Mouse (Mus musculus) midbrain, embryonic 14.5 days (tissue): ENCODE data around the gene 1810010H24Rik. TPM values are rescaled to one million over a fixed set of nuclear protein-coding genes. Genes with fewer than 3 reads are reported as not detected.

ENCODE experiments used
- polyA plus RNA-seq: library from polyadenylated mRNA; unstranded; fragments of >200 nt; fragmentation: Nextera tagmentation; extraction: Ambion mirVana; gene quantifications from 2 replicates; pipeline ENCODE4 v1.2.1, GENCODE M21; 2014

Gene 1810010H24Rik
- polyA plus RNA-seq, 1 experiment from 2014 or later, result 9.6 TPM

Other genes with a start within 250 kb of the 1810010H24Rik start
- 9.4 and 9.5 TPM in 2 replicates for gene Polg2, start 246.1 kb upstream of the 1810010H24Rik start, polyA plus RNA-seq
- gene Ddx5, start 236.5 kb upstream of the 1810010H24Rik start, polyA plus RNA-seq, result 470 and 537 TPM in 2 replicates
- gene Cep95, start 236.4 kb upstream of the 1810010H24Rik start, polyA plus RNA-seq, result 13.9 and 14.4 TPM in 2 replicates
- gene Smurf2, start 105.0 kb upstream of the 1810010H24Rik start, polyA plus RNA-seq, result 17.5 and 24.0 TPM in 2 replicates
- gene Kpna2, start 26.1 kb upstream of the 1810010H24Rik start, polyA plus RNA-seq, result 127 and 206 TPM in 2 replicates
- 40.4 and 46.9 TPM in 2 replicates for gene Bptf, start 106.4 kb downstream of the 1810010H24Rik start, polyA plus RNA-seq
- gene Nol11, start 163.7 kb downstream of the 1810010H24Rik start, polyA plus RNA-seq, result 43.3 and 57.7 TPM in 2 replicates